Mouse (Mus musculus): ENCODE measurements at regions not wholly inside any gene's neighbourhood (a gene's known extent, or its start where the extent isn't known, plus 50 kb on each side); places are given as distances from the start of the nearest gene placed in this dataset.

GRCm38 (mm10) chr6:101837563-101837962 is 459.9 kb upstream of the Pdzrn3 start:
- TF ChIP-seq CTCF (IDR thresholded peaks at IDR 0.05; ENCODE audit: control insufficient read depth, insufficient read depth, low read length) (no peak), POLR2A (IDR thresholded peaks at IDR 0.05; ENCODE audit: borderline replicate concordance, control insufficient read depth, low read depth, low read length) (no peak)
- no peak overlapping the region for H3K27ac ChIP-seq (ENCODE audit: control insufficient read depth, insufficient read depth, low read depth, low read length, poor library complexity)
- WGBS, result 88% methylated on average over 6 of the region's 6 CpGs
- H3K4me3 ChIP-seq (replicated peaks; ENCODE audit: control insufficient read depth, low read depth, low read length), result no peak overlapping the region
- no peaks in the 10 kb centered on the region for H3K4me1 ChIP-seq (ENCODE audit: control insufficient read depth, insufficient read depth, low read length)

GRCm38 (mm10) chr6:101793986-101794385 is 416.3 kb upstream of the Pdzrn3 start:
- H3K4me1 ChIP-seq (ENCODE audit: control insufficient read depth, insufficient read depth, low read length), result no peaks in the 10 kb centered on the region; the same call in 1 of the 2 replicates
- no peak for TF ChIP-seq CTCF (IDR thresholded peaks at IDR 0.05; ENCODE audit: control insufficient read depth, insufficient read depth, low read length)
- H3K27ac ChIP-seq (ENCODE audit: control insufficient read depth, insufficient read depth, low read depth, low read length, poor library complexity), result no peak overlapping the region
- 60% methylated on average over 2 of the region's 2 CpGs for WGBS
- no peak overlapping the region for H3K4me3 ChIP-seq (replicated peaks; ENCODE audit: control insufficient read depth, low read depth, low read length)

GRCm38 (mm10) chr6:101777864-101778263 is 400.2 kb upstream of the Pdzrn3 start:
- Histone ChIP-seq H3K4me3 (replicated peaks; ENCODE audit: control insufficient read depth, low read depth, low read length) (no peak overlapping the region), H3K27ac (ENCODE audit: control insufficient read depth, insufficient read depth, low read depth, low read length, poor library complexity) (no peak overlapping the region), H3K4me1 (ENCODE audit: control insufficient read depth, insufficient read depth, low read length) (no peaks in the 10 kb centered on the region)
- 83% methylated on average over 3 of the region's 3 CpGs for WGBS
- no peak for TF ChIP-seq POLR2A (IDR thresholded peaks at IDR 0.05; ENCODE audit: borderline replicate concordance, control insufficient read depth, low read depth, low read length)
- no peak for TF ChIP-seq CTCF (IDR thresholded peaks at IDR 0.05; ENCODE audit: control insufficient read depth, insufficient read depth, low read length)

DNA sequence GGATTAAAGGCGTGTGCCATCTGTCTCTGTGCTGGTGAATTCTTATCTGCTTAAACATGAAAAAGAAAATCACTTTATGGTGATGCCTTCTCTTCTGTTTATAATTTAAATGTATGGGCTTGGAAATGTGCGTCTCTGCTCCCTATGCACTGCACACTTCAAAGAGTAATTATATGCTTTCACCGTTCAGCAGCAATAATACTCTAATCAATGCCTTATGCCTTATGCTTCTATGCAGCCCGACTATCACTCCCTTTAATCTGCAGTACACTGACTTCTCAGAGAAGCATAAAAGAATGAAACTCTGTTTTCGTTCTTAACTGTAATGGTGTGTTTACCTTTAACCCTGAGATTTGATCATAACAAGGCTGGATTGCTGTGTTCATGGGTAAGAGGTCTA is 395.5 kb upstream of the Pdzrn3 start:
- no peak for TF ChIP-seq CTCF (IDR thresholded peaks at IDR 0.05; ENCODE audit: control insufficient read depth, insufficient read depth, low read length)
- TF ChIP-seq POLR2A (IDR thresholded peaks at IDR 0.05; ENCODE audit: borderline replicate concordance, control insufficient read depth, low read depth, low read length), result no peak
- no peaks in the 10 kb centered on the region for H3K4me1 ChIP-seq (ENCODE audit: control insufficient read depth, insufficient read depth, low read length)
- H3K4me3 ChIP-seq (replicated peaks; ENCODE audit: control insufficient read depth, low read depth, low read length), result no peak overlapping the region
- WGBS, result 64% methylated on average over 5 of the region's 5 CpGs
- no peak overlapping the region for H3K27ac ChIP-seq (ENCODE audit: control insufficient read depth, insufficient read depth, low read depth, low read length, poor library complexity)

DNA sequence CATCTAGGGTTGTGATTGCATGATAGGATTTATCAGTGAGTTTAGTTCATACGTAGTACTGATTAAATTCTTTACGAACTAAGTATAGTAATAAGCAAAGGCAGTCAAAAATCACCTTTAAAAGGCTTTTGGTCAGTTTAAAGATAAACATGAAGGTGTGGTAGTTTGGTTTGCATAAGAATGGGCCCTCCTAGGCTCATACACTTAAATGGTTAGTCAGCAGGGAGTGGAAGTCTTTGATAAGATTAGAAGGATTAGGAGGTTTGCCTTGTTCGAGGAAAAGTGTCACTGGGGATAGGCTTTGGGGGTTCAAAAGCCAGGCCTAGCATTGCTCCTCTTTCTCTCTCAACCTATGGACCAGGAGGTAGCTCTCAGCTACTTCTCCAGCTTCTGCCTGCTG is 357.4 kb upstream of the Pdzrn3 start:
- no peak overlapping the region for H3K4me3 ChIP-seq (replicated peaks; ENCODE audit: control insufficient read depth, low read depth, low read length)
- WGBS, result 78% methylated on average over 3 of the region's 3 CpGs
- TF ChIP-seq POLR2A (IDR thresholded peaks at IDR 0.05; ENCODE audit: borderline replicate concordance, control insufficient read depth, low read depth, low read length) (no peak), CTCF (IDR thresholded peaks at IDR 0.05; ENCODE audit: control insufficient read depth, insufficient read depth, low read length) (no peak)
- no peak overlapping the region for H3K27ac ChIP-seq (ENCODE audit: control insufficient read depth, insufficient read depth, low read depth, low read length, poor library complexity)
- H3K4me1 ChIP-seq (ENCODE audit: control insufficient read depth, insufficient read depth, low read length), result no peaks in the 10 kb centered on the region

DNA sequence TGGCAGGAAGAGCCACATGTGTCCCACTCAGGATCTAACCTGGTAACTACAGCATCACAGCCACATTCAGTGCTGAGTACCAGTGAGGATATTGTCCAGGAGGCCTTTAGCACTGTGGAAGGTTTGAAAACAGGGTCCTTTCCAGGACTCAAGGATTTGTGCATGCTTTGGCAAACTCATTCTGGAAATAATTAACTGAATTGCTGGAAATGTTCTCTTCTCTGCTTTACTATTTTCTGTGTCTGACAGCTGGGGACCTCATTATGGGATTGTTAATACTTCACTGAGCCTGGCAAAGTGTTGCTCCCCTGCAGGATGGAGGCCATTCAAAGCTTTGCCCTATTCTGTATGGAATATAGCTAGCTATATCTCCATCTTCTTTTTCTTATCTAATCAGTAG is 342.8 kb upstream of the Pdzrn3 start:
- Histone ChIP-seq H3K4me1 (ENCODE audit: control insufficient read depth, insufficient read depth, low read length) (no peaks in the 10 kb centered on the region), H3K4me3 (replicated peaks; ENCODE audit: control insufficient read depth, low read depth, low read length) (no peak overlapping the region)

GRCm38 (mm10) chr6:101689684-101690083 is 312.0 kb upstream of the Pdzrn3 start:
- TF ChIP-seq POLR2A (IDR thresholded peaks at IDR 0.05; ENCODE audit: borderline replicate concordance, control insufficient read depth, low read depth, low read length) (no peak), CTCF (IDR thresholded peaks at IDR 0.05; ENCODE audit: control insufficient read depth, insufficient read depth, low read length) (no peak)
- Histone ChIP-seq H3K4me3 (replicated peaks; ENCODE audit: control insufficient read depth, low read depth, low read length) (no peak overlapping the region), H3K4me1 (ENCODE audit: control insufficient read depth, insufficient read depth, low read length) (no peaks in the 10 kb centered on the region), H3K27ac (ENCODE audit: control insufficient read depth, insufficient read depth, low read depth, low read length, poor library complexity) (no peak overlapping the region)
- WGBS, result 87% methylated on average over 2 of the region's 2 CpGs

More for the DNA sequence above, 342.8 kb upstream of the Pdzrn3 start:
- no peak for TF ChIP-seq CTCF (IDR thresholded peaks at IDR 0.05; ENCODE audit: control insufficient read depth, insufficient read depth, low read length)
- TF ChIP-seq POLR2A (IDR thresholded peaks at IDR 0.05; ENCODE audit: borderline replicate concordance, control insufficient read depth, low read depth, low read length), result no peak
- no peak overlapping the region for H3K27ac ChIP-seq (ENCODE audit: control insufficient read depth, insufficient read depth, low read depth, low read length, poor library complexity)

DNA sequence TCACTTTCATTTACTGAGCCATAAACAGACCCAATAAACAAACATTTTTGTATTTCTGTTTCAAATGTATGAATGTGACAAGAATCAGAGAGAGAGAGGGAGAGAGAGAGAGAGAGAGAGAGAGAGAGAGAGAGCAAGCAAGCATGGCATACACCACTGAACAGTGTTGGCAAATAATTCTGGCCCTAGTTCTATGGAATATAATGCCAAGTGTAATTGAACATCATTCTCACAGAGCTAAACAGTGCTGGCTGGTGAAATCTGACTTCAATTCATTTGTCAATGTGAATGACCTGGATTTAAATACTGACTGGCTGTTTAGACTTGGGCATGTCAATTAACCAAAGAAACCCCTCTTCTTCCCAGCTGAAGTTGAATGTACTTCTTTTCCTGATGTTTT is 308.9 kb upstream of the Pdzrn3 start:
- no peak overlapping the region for H3K27ac ChIP-seq (ENCODE audit: control insufficient read depth, insufficient read depth, low read depth, low read length, poor library complexity)
- H3K4me1 ChIP-seq (ENCODE audit: control insufficient read depth, insufficient read depth, low read length), result no peaks in the 10 kb centered on the region
- TF ChIP-seq CTCF (IDR thresholded peaks at IDR 0.05; ENCODE audit: control insufficient read depth, insufficient read depth, low read length), result no peak
- TF ChIP-seq POLR2A (IDR thresholded peaks at IDR 0.05; ENCODE audit: borderline replicate concordance, control insufficient read depth, low read depth, low read length), result no peak
- H3K4me3 ChIP-seq (replicated peaks; ENCODE audit: control insufficient read depth, low read depth, low read length), result no peak overlapping the region

GRCm38 (mm10) chr6:101685734-101686133 is 308.0 kb upstream of the Pdzrn3 start:
- no peak for TF ChIP-seq CTCF (IDR thresholded peaks at IDR 0.05; ENCODE audit: control insufficient read depth, insufficient read depth, low read length)
- Histone ChIP-seq H3K27ac (ENCODE audit: control insufficient read depth, insufficient read depth, low read depth, low read length, poor library complexity) (no peak overlapping the region), H3K4me3 (replicated peaks; ENCODE audit: control insufficient read depth, low read depth, low read length) (no peak overlapping the region), H3K4me1 (ENCODE audit: control insufficient read depth, insufficient read depth, low read length) (no peaks in the 10 kb centered on the region)
- 69% methylated on average over 8 of the region's 8 CpGs for WGBS
